Mouse (Mus musculus): ENCODE measurements around the gene Tph2. TPM values are rescaled to one million over a fixed set of nuclear protein-coding genes. Genes with fewer than 3 reads are reported as not detected.

Gene Tph2
- total RNA-seq, 2 experiments from 2014 or later: not detected

- ATAC-seq (replicated peaks; ENCODE audit: low FRiP score, poor library complexity, severe bottlenecking): no peak
Observed at GRCm38 (mm10) chr10:115035748-115036147, 149.1 kb downstream of the Tph2 start.

Other genes starting within 250 kb of the Tph2 start
- 23.8 and 32.2 TPM in 2 replicates for gene Tbc1d15, start 66.4 kb upstream of the Tph2 start, total RNA-seq (2015; ENCODE audit: low replicate concordance)
- 25.6 and 31.1 TPM in 2 replicates for gene Tbc1d15, start 66.4 kb upstream of the Tph2 start, total RNA-seq (2017; ENCODE audit: low replicate concordance)
- 28.2 and 38.2 TPM in 2 replicates for gene Rab21, start 130.6 kb upstream of the Tph2 start, total RNA-seq (2015; ENCODE audit: low replicate concordance)
- 18.9 and 31.2 TPM in 2 replicates for gene Rab21, start 130.6 kb upstream of the Tph2 start, total RNA-seq (2017; ENCODE audit: low replicate concordance)
- gene Tmem19, start 177.5 kb upstream of the Tph2 start, total RNA-seq (2015; ENCODE audit: low replicate concordance): 4.0 and 4.8 TPM in 2 replicates
- gene Tmem19, start 177.5 kb upstream of the Tph2 start, total RNA-seq (2017; ENCODE audit: low replicate concordance): 2.5 and 7.5 TPM in 2 replicates
- gene Thap2, start 199.4 kb upstream of the Tph2 start, total RNA-seq (2015; ENCODE audit: low replicate concordance): 2.3 and 3.5 TPM in 2 replicates
- 2.2 and 3.1 TPM in 2 replicates for gene Thap2, start 199.4 kb upstream of the Tph2 start, total RNA-seq (2017; ENCODE audit: low replicate concordance)
- gene Zfc3h1, start 199.9 kb upstream of the Tph2 start, total RNA-seq (2015; ENCODE audit: low replicate concordance): 64.4 and 69.7 TPM in 2 replicates
- gene Zfc3h1, start 199.9 kb upstream of the Tph2 start, total RNA-seq (2017; ENCODE audit: low replicate concordance): 59.2 and 74.6 TPM in 2 replicates

Measured in erythroblast, adult 5-6 weeks (primary cell).